Mouse (Mus musculus): Measurements from ENCODE around the gene Hes5. TPM values are rescaled to one million over a fixed set of nuclear protein-coding genes. Genes with fewer than 3 reads are reported as not detected.

Gene Hes5
- polyA plus RNA-seq, 2 experiments = 0.77 to 1.6 TPM

- Histone ChIP-seq H3K4me2 (replicated peaks; ENCODE audit: low read depth, low read length, severe bottlenecking) (no peak overlapping the region), H3K27ac (replicated peaks; ENCODE audit: low read depth, low read length) (no peak overlapping the region), H3K4me3 (replicated peaks; ENCODE audit: low read length) (no peak overlapping the region), H3K36me3 (ENCODE audit: control insufficient read depth, insufficient read depth, low read length) (no peaks in the 10 kb centered on the region), H3K9me3 (ENCODE audit: control insufficient read depth, low read length) (no peaks in the 10 kb centered on the region), H3K9ac (ENCODE audit: low read depth, low read length, severe bottlenecking) (no peak overlapping the region), H3K4me1 (ENCODE audit: control insufficient read depth, insufficient read depth, low read length) (0 out of 2 replicates have a peak, but pooled peaks cover 3% of the 10 kb centered on the region), H3K27me3 (ENCODE audit: control insufficient read depth, insufficient read depth, low read length) (no peaks in the 10 kb centered on the region)
- ATAC-seq (ENCODE audit: low FRiP score, low read depth) = no peak
- no peak for TF ChIP-seq POLR2A (IDR thresholded peaks at IDR 0.05; ENCODE audit: borderline replicate concordance, extremely low read depth, insufficient read depth, insufficient read length)
- WGBS = 87% methylated on average over 10 of the region's 10 CpGs
- no peak for DNase-seq (ENCODE audit: low spot score)
These were observed 45.4 kb upstream of the Hes5 start for GRCm38 (mm10) chr4:154915286-154915685.

GRCm38 (mm10) chr4:154916662-154917061 lies 44.1 kb upstream of the Hes5 start:
- 84% methylated on average over 4 of the region's 4 CpGs for whole genome bisulfite sequencing
- ATAC-seq (ENCODE audit: low FRiP score, low read depth) = no peak
- Histone ChIP-seq H3K4me2 (replicated peaks; ENCODE audit: low read depth, low read length, severe bottlenecking) (no peak overlapping the region), H3K9me3 (ENCODE audit: control insufficient read depth, low read length) (no peaks in the 10 kb centered on the region), H3K27me3 (ENCODE audit: control insufficient read depth, insufficient read depth, low read length) (no peaks in the 10 kb centered on the region), H3K4me3 (replicated peaks; ENCODE audit: low read length) (no peak overlapping the region), H3K9ac (ENCODE audit: low read depth, low read length, severe bottlenecking) (no peak overlapping the region), H3K36me3 (ENCODE audit: control insufficient read depth, insufficient read depth, low read length) (no peaks in the 10 kb centered on the region), H3K27ac (replicated peaks; ENCODE audit: low read depth, low read length) (no peak overlapping the region), H3K4me1 (ENCODE audit: control insufficient read depth, insufficient read depth, low read length) (no peaks in the 10 kb centered on the region)
- DNase-seq (ENCODE audit: low spot score) = no peak
- no peak for TF ChIP-seq POLR2A (IDR thresholded peaks at IDR 0.05; ENCODE audit: borderline replicate concordance, extremely low read depth, insufficient read depth, insufficient read length)

- WGBS = 75% methylated on average over 4 of the region's 4 CpGs
- ATAC-seq (ENCODE audit: low FRiP score, low read depth) = no peak
These were observed 38.4 kb upstream of the Hes5 start for GRCm38 (mm10) chr4:154922291-154922690.

GRCm38 (mm10) chr4:154922931-154923330 lies 37.8 kb upstream of the Hes5 start:
- no peaks in the 10 kb centered on the region for H3K27me3 ChIP-seq (ENCODE audit: control insufficient read depth, insufficient read depth, low read length)
- no peak for TF ChIP-seq POLR2A (IDR thresholded peaks at IDR 0.05; ENCODE audit: borderline replicate concordance, extremely low read depth, insufficient read depth, insufficient read length)
- no peaks in the 10 kb centered on the region for H3K9me3 ChIP-seq (ENCODE audit: control insufficient read depth, low read length)
- WGBS = 86% methylated on average over 5 of the region's 5 CpGs
- H3K9ac ChIP-seq (ENCODE audit: low read depth, low read length, severe bottlenecking) = no peak overlapping the region
- no peak overlapping the region for H3K4me3 ChIP-seq (replicated peaks; ENCODE audit: low read length)
- H3K36me3 ChIP-seq (ENCODE audit: control insufficient read depth, insufficient read depth, low read length) = no peaks in the 10 kb centered on the region
- DNase-seq (ENCODE audit: low spot score) (no peak), ATAC-seq (ENCODE audit: low FRiP score, low read depth) (no peak)
- H3K4me2 ChIP-seq (replicated peaks; ENCODE audit: low read depth, low read length, severe bottlenecking) = no peak overlapping the region
- H3K27ac ChIP-seq (replicated peaks; ENCODE audit: low read depth, low read length) = no peak overlapping the region
- H3K4me1 ChIP-seq (ENCODE audit: control insufficient read depth, insufficient read depth, low read length) = peaks cover 12% of the 10 kb centered on the region

More at GRCm38 (mm10) chr4:154922291-154922690, 38.4 kb upstream of the Hes5 start:
- Histone ChIP-seq H3K27ac (replicated peaks; ENCODE audit: low read depth, low read length) (no peak overlapping the region), H3K9ac (ENCODE audit: low read depth, low read length, severe bottlenecking) (no peak overlapping the region), H3K4me3 (replicated peaks; ENCODE audit: low read length) (no peak overlapping the region), H3K4me1 (ENCODE audit: control insufficient read depth, insufficient read depth, low read length) (peaks cover 5% of the 10 kb centered on the region), H3K27me3 (ENCODE audit: control insufficient read depth, insufficient read depth, low read length) (no peaks in the 10 kb centered on the region), H3K36me3 (ENCODE audit: control insufficient read depth, insufficient read depth, low read length) (no peaks in the 10 kb centered on the region), H3K9me3 (ENCODE audit: control insufficient read depth, low read length) (no peaks in the 10 kb centered on the region), H3K4me2 (replicated peaks; ENCODE audit: low read depth, low read length, severe bottlenecking) (no peak overlapping the region)
- no peak for DNase-seq (ENCODE audit: low spot score)
- TF ChIP-seq POLR2A (IDR thresholded peaks at IDR 0.05; ENCODE audit: borderline replicate concordance, extremely low read depth, insufficient read depth, insufficient read length) = no peak

GRCm38 (mm10) chr4:154925413-154925812 lies 35.3 kb upstream of the Hes5 start:
- no peaks in the 10 kb centered on the region for H3K36me3 ChIP-seq (ENCODE audit: control insufficient read depth, insufficient read depth, low read length)
- TF ChIP-seq POLR2A (IDR thresholded peaks at IDR 0.05; ENCODE audit: borderline replicate concordance, extremely low read depth, insufficient read depth, insufficient read length) = no peak
- no peak overlapping the region for H3K4me2 ChIP-seq (replicated peaks; ENCODE audit: low read depth, low read length, severe bottlenecking)
- 61% methylated on average over 4 of the region's 4 CpGs for WGBS
- no peaks in the 10 kb centered on the region for H3K9me3 ChIP-seq (ENCODE audit: control insufficient read depth, low read length)
- ATAC-seq (ENCODE audit: low FRiP score, low read depth) = no peak
- peaks cover 15% of the 10 kb centered on the region for H3K4me1 ChIP-seq (ENCODE audit: control insufficient read depth, insufficient read depth, low read length)
- no peak overlapping the region for H3K4me3 ChIP-seq (replicated peaks; ENCODE audit: low read length)
- no peak for DNase-seq (ENCODE audit: low spot score)
- no peaks in the 10 kb centered on the region for H3K27me3 ChIP-seq (ENCODE audit: control insufficient read depth, insufficient read depth, low read length)
- H3K9ac ChIP-seq (ENCODE audit: low read depth, low read length, severe bottlenecking) = no peak overlapping the region
- no peak overlapping the region for H3K27ac ChIP-seq (replicated peaks; ENCODE audit: low read depth, low read length)

Measured in limb, embryonic 14.5 days (tissue).